Mouse (Mus musculus) spleen, adult 2 months (tissue): ENCODE data around the gene Gimap5.

Experiments
- CTCF ChIP-seq: fragments of 200-500 bp; IDR thresholded peaks from 2 replicates; pipeline ENCODE4 v1.5.1; 2011; ENCODE audit warnings: mild to moderate bottlenecking, inconsistent platforms; ENCODE audit not compliant: insufficient read depth, insufficient read length, insufficient replicate concordance; ENCODE audit errors: extremely low read depth
- POLR2A ChIP-seq: fragments of 200-500 bp; IDR thresholded peaks from 2 replicates; pipeline ENCODE4 v1.6.1; 2011; ENCODE audit warnings: low read depth, low read length, inconsistent platforms

GRCm38 (mm10) chr6:48700251-48701075 lies 45.5 kb upstream of the Gimap5 start:
- TF ChIP-seq CTCF (no peak), POLR2A (peak; percentile 23)
